Mouse (Mus musculus): Measurements from ENCODE around the gene Nfix. TPM values are rescaled to one million over a fixed set of nuclear protein-coding genes. Genes with fewer than 3 reads are reported as not detected.
A peak's percentile ranks its signal among the peaks of the same experiment; 100 is the strongest.

The Nfix gene
- polyA plus RNA-seq, 1 experiment from 2014 or later, result 48.0 TPM

- 63% methylated on average over 1 of the region's 1 CpGs for WGBS
- H3K36me3 ChIP-seq, result no peaks in the 10 kb centered on the region
- no peak overlapping the region for H3K4me2 ChIP-seq (replicated peaks)
- H3K4me3 ChIP-seq, result no peak overlapping the region
- no peaks in the 10 kb centered on the region for H3K9me3 ChIP-seq
- H3K4me1 ChIP-seq, result peaks cover 71% of the 10 kb centered on the region
- H3K27me3 ChIP-seq, result no peaks in the 10 kb centered on the region
- no peak for ATAC-seq (ENCODE audit: low FRiP score, low read depth)
- H3K27ac ChIP-seq, result no peak overlapping the region
- H3K9ac ChIP-seq, result no peak overlapping the region
These were observed 141.2 kb downstream of the Nfix start for GRCm38 (mm10) chr8:84658951-84659350.

GRCm38 (mm10) chr8:84657680-84658079, 142.5 kb downstream of the Nfix start:
- peak overlapping the region; percentile 76; the same call in 1 of the 2 replicates for H3K4me2 ChIP-seq (replicated peaks)
- peak overlapping the region; percentile 99 for H3K27ac ChIP-seq
- H3K27me3 ChIP-seq, result no peaks in the 10 kb centered on the region
- 42% methylated on average over 4 of the region's 4 CpGs for WGBS
- no peak overlapping the region for H3K9ac ChIP-seq
- no peak for ATAC-seq (ENCODE audit: low FRiP score, low read depth)
- peaks cover 71% of the 10 kb centered on the region for H3K4me1 ChIP-seq
- H3K9me3 ChIP-seq, result no peaks in the 10 kb centered on the region
- H3K36me3 ChIP-seq, result no peaks in the 10 kb centered on the region
- 0 out of 2 replicates have a peak overlapping the region, but pooled peaks have one; percentile 42 for H3K4me3 ChIP-seq

GRCm38 (mm10) chr8:84657203-84657602, 142.9 kb downstream of the Nfix start:
- Histone ChIP-seq H3K4me1 (peaks cover 71% of the 10 kb centered on the region), H3K4me3 (peak overlapping the region; percentile 42), H3K4me2 (replicated peaks) (peak overlapping the region; percentile 76), H3K27ac (peak overlapping the region; percentile 99), H3K36me3 (no peaks in the 10 kb centered on the region), H3K9ac (peak overlapping the region; percentile 73), H3K9me3 (no peaks in the 10 kb centered on the region), H3K27me3 (no peaks in the 10 kb centered on the region)
- no peak for ATAC-seq (ENCODE audit: low FRiP score, low read depth)

GRCm38 (mm10) chr8:84656641-84657126, 143.5 kb downstream of the Nfix start:
- peak overlapping the region; percentile 99 for H3K27ac ChIP-seq
- H3K36me3 ChIP-seq, result no peaks in the 10 kb centered on the region
- H3K27me3 ChIP-seq, result no peaks in the 10 kb centered on the region
- WGBS, result under 1% methylated on average over 23 of the region's 23 CpGs
- peak overlapping the region; percentile 76 for H3K4me2 ChIP-seq (replicated peaks)
- peak overlapping the region; percentile 73 for H3K9ac ChIP-seq
- peak overlapping the region; percentile 42 for H3K4me3 ChIP-seq
- no peaks in the 10 kb centered on the region for H3K9me3 ChIP-seq
- peak; percentile 62 for ATAC-seq (ENCODE audit: low FRiP score, low read depth)
- H3K4me1 ChIP-seq, result peaks cover 71% of the 10 kb centered on the region

GRCm38 (mm10) chr8:84656191-84656525, 144.0 kb downstream of the Nfix start:
- peaks cover 74% of the 10 kb centered on the region for H3K4me1 ChIP-seq
- peak overlapping the region; percentile 73 for H3K9ac ChIP-seq
- WGBS, result under 1% methylated on average over 10 of the region's 10 CpGs
- peak overlapping the region; percentile 99 for H3K27ac ChIP-seq
- peak overlapping the region; percentile 76 for H3K4me2 ChIP-seq (replicated peaks)
- H3K4me3 ChIP-seq, result peak overlapping the region; percentile 42
- no peaks in the 10 kb centered on the region for H3K9me3 ChIP-seq
- H3K36me3 ChIP-seq, result no peaks in the 10 kb centered on the region
- H3K27me3 ChIP-seq, result no peaks in the 10 kb centered on the region
- peak; percentile 68 for ATAC-seq (ENCODE audit: low FRiP score, low read depth)

GRCm38 (mm10) chr8:84655336-84656190, 144.6 kb downstream of the Nfix start:
- Histone ChIP-seq H3K27ac (peak overlapping the region; percentile 99), H3K9ac (peak overlapping the region; percentile 73), H3K4me2 (replicated peaks) (peak overlapping the region; percentile 76), H3K36me3 (no peaks in the 10 kb centered on the region), H3K9me3 (no peaks in the 10 kb centered on the region), H3K4me3 (peak overlapping the region; percentile 42), H3K4me1 (peaks cover 74% of the 10 kb centered on the region), H3K27me3 (no peaks in the 10 kb centered on the region)
- peak; percentile 52 for ATAC-seq (ENCODE audit: low FRiP score, low read depth)
- under 1% methylated on average over 15 of the region's 15 CpGs for WGBS

- Histone ChIP-seq H3K9ac (no peak overlapping the region), H3K27ac (peak overlapping the region; percentile 99), H3K4me2 (replicated peaks) (peak overlapping the region; percentile 76), H3K27me3 (no peaks in the 10 kb centered on the region), H3K36me3 (no peaks in the 10 kb centered on the region), H3K4me3 (0 out of 2 replicates have a peak overlapping the region, but pooled peaks have one; percentile 42), H3K4me1 (peaks cover 69% of the 10 kb centered on the region), H3K9me3 (no peaks in the 10 kb centered on the region)
- 38% methylated on average over 4 of the region's 4 CpGs for WGBS
- ATAC-seq (ENCODE audit: low FRiP score, low read depth), result no peak
These were observed 145.5 kb downstream of the Nfix start for GRCm38 (mm10) chr8:84654597-84654996.

GRCm38 (mm10) chr8:84653092-84653631, 147.0 kb downstream of the Nfix start:
- H3K4me1 ChIP-seq, result peaks cover 57% of the 10 kb centered on the region
- WGBS, result 21% methylated on average over 9 of the region's 9 CpGs
- peak overlapping the region; percentile 31; the same call in 1 of the 2 replicates for H3K9ac ChIP-seq
- peak overlapping the region; percentile 44 for H3K4me2 ChIP-seq (replicated peaks)
- peak overlapping the region; percentile 66 for H3K27ac ChIP-seq
- no peak for ATAC-seq (ENCODE audit: low FRiP score, low read depth)
- H3K36me3 ChIP-seq, result no peaks in the 10 kb centered on the region
- H3K4me3 ChIP-seq, result peak overlapping the region; percentile 24
- H3K27me3 ChIP-seq, result no peaks in the 10 kb centered on the region
- no peaks in the 10 kb centered on the region for H3K9me3 ChIP-seq

- Histone ChIP-seq H3K27me3 (no peaks in the 10 kb centered on the region), H3K27ac (peak overlapping the region; percentile 86), H3K36me3 (no peaks in the 10 kb centered on the region), H3K9ac (no peak overlapping the region; the same call in 1 of the 2 replicates), H3K4me3 (no peak overlapping the region), H3K4me1 (peaks cover 37% of the 10 kb centered on the region), H3K9me3 (no peaks in the 10 kb centered on the region), H3K4me2 (replicated peaks) (no peak overlapping the region)
- WGBS, result 43% methylated on average over 3 of the region's 3 CpGs
- no peak for ATAC-seq (ENCODE audit: low FRiP score, low read depth)
These were observed 149.9 kb downstream of the Nfix start for GRCm38 (mm10) chr8:84650213-84650612.

Other genes starting within 250 kb of the Nfix start
- 71.9 and 73.0 TPM in 2 replicates for gene Ier2, start 137.5 kb downstream of the Nfix start, polyA plus RNA-seq (2015; fragmentation: Nextera tagmentation; extraction: Ambion mirVana)
- gene Trmt1, start 114.0 kb downstream of the Nfix start, polyA plus RNA-seq (2015; fragmentation: Nextera tagmentation; extraction: Ambion mirVana), result 70.8 and 72.7 TPM in 2 replicates
- gene Nacc1, start 112.5 kb downstream of the Nfix start, polyA plus RNA-seq (2015; fragmentation: Nextera tagmentation; extraction: Ambion mirVana), result 15.0 and 15.2 TPM in 2 replicates
- 4.1 and 4.9 TPM in 2 replicates for gene Lyl1, start 98.9 kb downstream of the Nfix start, polyA plus RNA-seq (2015; fragmentation: Nextera tagmentation; extraction: Ambion mirVana)
- 7.1 and 9.8 TPM in 2 replicates for gene G430095P16Rik, start 77.3 kb downstream of the Nfix start, polyA plus RNA-seq (2015; fragmentation: Nextera tagmentation; extraction: Ambion mirVana)
- 6.3 TPM in 2 replicates for gene Dand5, start 22.5 kb upstream of the Nfix start, polyA plus RNA-seq (2015; fragmentation: Nextera tagmentation; extraction: Ambion mirVana)
- 48.1 and 48.4 TPM in 2 replicates for gene Gadd45gip1, start 31.2 kb upstream of the Nfix start, polyA plus RNA-seq (2015; fragmentation: Nextera tagmentation; extraction: Ambion mirVana)
- 106 TPM in 2 replicates for gene Rad23a, start 40.3 kb upstream of the Nfix start, polyA plus RNA-seq (2015; fragmentation: Nextera tagmentation; extraction: Ambion mirVana)
- 943 and 1,018 TPM in 2 replicates for gene Calr, start 46.6 kb upstream of the Nfix start, polyA plus RNA-seq (2015; fragmentation: Nextera tagmentation; extraction: Ambion mirVana)
- gene Farsa, start 56.6 kb upstream of the Nfix start, polyA plus RNA-seq (2015; fragmentation: Nextera tagmentation; extraction: Ambion mirVana), result 108 and 109 TPM in 2 replicates
- 82.7 and 92.5 TPM in 2 replicates for gene Syce2, start 71.8 kb upstream of the Nfix start, polyA plus RNA-seq (2015; fragmentation: Nextera tagmentation; extraction: Ambion mirVana)
- 41.7 and 42.1 TPM in 2 replicates for gene Gcdh, start 93.6 kb upstream of the Nfix start, polyA plus RNA-seq (2015; fragmentation: Nextera tagmentation; extraction: Ambion mirVana)
- gene Klf1, start 101.6 kb upstream of the Nfix start, polyA plus RNA-seq (2015; fragmentation: Nextera tagmentation; extraction: Ambion mirVana), result 2.4 and 4.4 TPM in 2 replicates
- gene Dnase2a, start 108.2 kb upstream of the Nfix start, polyA plus RNA-seq (2015; fragmentation: Nextera tagmentation; extraction: Ambion mirVana), result 16.4 and 18.5 TPM in 2 replicates
- gene Mast1, start 137.0 kb upstream of the Nfix start, polyA plus RNA-seq (2015; fragmentation: Nextera tagmentation; extraction: Ambion mirVana), result 0.32 and 0.55 TPM in 2 replicates
- 0.20 and 0.47 TPM in 2 replicates for gene Rtbdn, start 146.6 kb upstream of the Nfix start, polyA plus RNA-seq (2015; fragmentation: Nextera tagmentation; extraction: Ambion mirVana)
- not detected in 2 replicates for gene Gm49661, start 169.1 kb upstream of the Nfix start, polyA plus RNA-seq (2015; fragmentation: Nextera tagmentation; extraction: Ambion mirVana)
- gene Prdx2, start 169.2 kb upstream of the Nfix start, polyA plus RNA-seq (2015; fragmentation: Nextera tagmentation; extraction: Ambion mirVana), result 961 and 978 TPM in 2 replicates
- 90.9 and 93.2 TPM in 2 replicates for gene Rnaseh2a, start 169.4 kb upstream of the Nfix start, polyA plus RNA-seq (2015; fragmentation: Nextera tagmentation; extraction: Ambion mirVana)
- 8.2 and 8.4 TPM in 2 replicates for gene Junb, start 178.4 kb upstream of the Nfix start, polyA plus RNA-seq (2015; fragmentation: Nextera tagmentation; extraction: Ambion mirVana)
- gene Hook2, start 190.3 kb upstream of the Nfix start, polyA plus RNA-seq (2015; fragmentation: Nextera tagmentation; extraction: Ambion mirVana), result 18.6 and 18.8 TPM in 2 replicates
- not detected in 2 replicates for gene Best2, start 214.2 kb upstream of the Nfix start, polyA plus RNA-seq (2015; fragmentation: Nextera tagmentation; extraction: Ambion mirVana)
- 132 TPM in 2 replicates for gene Asna1, start 224.9 kb upstream of the Nfix start, polyA plus RNA-seq (2015; fragmentation: Nextera tagmentation; extraction: Ambion mirVana)
- gene Trir, start 226.5 kb upstream of the Nfix start, polyA plus RNA-seq (2015; fragmentation: Nextera tagmentation; extraction: Ambion mirVana), result 114 and 132 TPM in 2 replicates
- gene Tnpo2, start 236.6 kb upstream of the Nfix start, polyA plus RNA-seq (2015; fragmentation: Nextera tagmentation; extraction: Ambion mirVana), result 31.0 and 32.2 TPM in 2 replicates